Mouse (Mus musculus) bone marrow, adult 2 months (tissue): ENCODE results near the gene Lpar1.

Experiments used
- CTCF ChIP-seq: fragments of 200-500 bp; IDR thresholded peaks from 2 replicates; pipeline ENCODE4 v1.5.1; 2011; ENCODE audit warnings: low read length, control low read depth; ENCODE audit not compliant: control insufficient read depth, insufficient read depth
- POLR2A ChIP-seq: fragments of 200-500 bp; IDR thresholded peaks from 2 replicates; pipeline ENCODE4 v1.6.1; 2011; ENCODE audit warnings: low read depth, mild to moderate bottlenecking, control low read depth, low read length, borderline replicate concordance; ENCODE audit not compliant: control insufficient read depth

DNA sequence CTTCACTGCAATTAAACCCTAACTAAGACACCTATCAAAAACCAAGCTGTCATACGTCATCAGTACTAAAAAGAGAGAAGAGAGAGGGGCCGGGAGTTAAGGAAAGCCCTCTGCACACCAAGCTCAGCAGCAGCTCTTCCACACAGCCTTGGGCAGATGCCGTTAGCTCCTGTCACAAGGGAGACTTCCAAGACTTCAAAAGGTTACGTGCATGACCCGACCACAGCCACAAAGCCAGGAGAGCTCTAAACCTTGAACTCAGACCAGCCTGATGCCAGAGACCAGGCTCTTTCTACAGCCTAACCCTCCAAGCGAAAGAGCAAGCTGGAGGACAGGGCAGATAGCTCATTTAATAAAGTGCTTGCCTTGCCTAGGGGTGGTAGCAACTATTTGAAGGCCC lies 46.2 kb downstream of the Lpar1 start:
- TF ChIP-seq CTCF (no peak), POLR2A (no peak)
